Mouse (Mus musculus): ENCODE data around the gene Tph1.
"Not testable (repeated sequence)": the region's sequence is repeated elsewhere in the genome, so short reads cannot be mapped to it uniquely, and the experiment has no call there.

Tph1 gene

GRCm38 (mm10) chr7:46672160-46672672, at the start of gene Tph1:
Tph1 (minus strand) TSS chr7:46672537.
- DNase-seq (ENCODE audit: low read depth) = no peak

GRCm38 (mm10) chr7:46720460-46720859, 48.1 kb upstream of the Tph1 start:
- no peak for DNase-seq (ENCODE audit: low read depth)

GRCm38 (mm10) chr7:46719526-46719925, 47.2 kb upstream of the Tph1 start:
- DNase-seq (ENCODE audit: low read depth) = peak; percentile 25

GRCm38 (mm10) chr7:46718591-46719270, 46.4 kb upstream of the Tph1 start:
- DNase-seq (ENCODE audit: low read depth) = no peak

- peak; percentile 12 for DNase-seq (ENCODE audit: low read depth)
Observed at GRCm38 (mm10) chr7:46716897-46717296, 44.6 kb upstream of the Tph1 start.

- no peak for DNase-seq (ENCODE audit: low read depth)
Observed at GRCm38 (mm10) chr7:46715600-46715999, 43.3 kb upstream of the Tph1 start, which contains the start of gene Saa3. Saa3 (minus strand) TSS chr7:46715700.

- DNase-seq (ENCODE audit: low read depth) = peak; percentile 69
Observed at GRCm38 (mm10) chr7:46714518-46714917, 42.2 kb upstream of the Tph1 start.

- peak; percentile 75 for DNase-seq (ENCODE audit: low read depth)
Observed at GRCm38 (mm10) chr7:46712250-46712649, 39.9 kb upstream of the Tph1 start.

GRCm38 (mm10) chr7:46710390-46710844, 38.1 kb upstream of the Tph1 start, which contains the start of gene Saal1:
Saal1 (minus strand) TSS chr7:46710680.
- peak; percentile 90 for DNase-seq (ENCODE audit: low read depth)

GRCm38 (mm10) chr7:46700521-46701025, 28.2 kb upstream of the Tph1 start:
- DNase-seq (ENCODE audit: low read depth) = no peak

GRCm38 (mm10) chr7:46696754-46697153, 24.4 kb upstream of the Tph1 start:
- peak; percentile 36 for DNase-seq (ENCODE audit: low read depth)

GRCm38 (mm10) chr7:46686827-46687226, 14.5 kb upstream of the Tph1 start:
- DNase-seq (ENCODE audit: low read depth) = no peak

- no peak for DNase-seq (ENCODE audit: low read depth)
Observed at GRCm38 (mm10) chr7:46680732-46681131, 8.4 kb upstream of the Tph1 start.

GRCm38 (mm10) chr7:46679044-46679443, 6.7 kb upstream of the Tph1 start:
- not testable (repeated sequence) for DNase-seq (ENCODE audit: low read depth)

GRCm38 (mm10) chr7:46678417-46678816, 6.1 kb upstream of the Tph1 start:
- peak; percentile 13 for DNase-seq (ENCODE audit: low read depth)

- no peak for DNase-seq (ENCODE audit: low read depth)
Observed at GRCm38 (mm10) chr7:46676808-46677360, 4.5 kb upstream of the Tph1 start.

- no peak for DNase-seq (ENCODE audit: low read depth)
Observed at GRCm38 (mm10) chr7:46675886-46676285, 3.5 kb upstream of the Tph1 start.

- no peak for DNase-seq (ENCODE audit: low read depth)
Observed at GRCm38 (mm10) chr7:46675061-46675460, 2.7 kb upstream of the Tph1 start.

- DNase-seq (ENCODE audit: low read depth) = no peak
Observed at GRCm38 (mm10) chr7:46667256-46667655, 5.1 kb downstream of the Tph1 start.

GRCm38 (mm10) chr7:46665236-46665635, 7.1 kb downstream of the Tph1 start:
- peak; percentile 42 for DNase-seq (ENCODE audit: low read depth)

- no peak for DNase-seq (ENCODE audit: low read depth)
Observed at GRCm38 (mm10) chr7:46661591-46662090, 10.7 kb downstream of the Tph1 start.

- no peak for DNase-seq (ENCODE audit: low read depth)
Observed at GRCm38 (mm10) chr7:46652279-46652678, 20.1 kb downstream of the Tph1 start.

- DNase-seq (ENCODE audit: low read depth) = peak; percentile 37
Observed at GRCm38 (mm10) chr7:46650231-46650630, 22.1 kb downstream of the Tph1 start.
